Mouse (Mus musculus) erythroblast, embryonic 14.5 days (primary cell): ENCODE results near the gene 1700001P01Rik.

ENCODE experiments used
- GATA1 ChIP-seq: IDR thresholded peaks from 2 replicates; pipeline ENCODE4 v1.6.1; 2012; ENCODE audit warnings: low read length, inconsistent platforms, mixed read lengths
- TAL1 ChIP-seq: IDR thresholded peaks from 3 replicates; pipeline ENCODE4 v1.6.1; 2012; ENCODE audit warnings: low read length, inconsistent platforms, mixed read lengths

- TF ChIP-seq GATA1: no peak
- TF ChIP-seq TAL1: no peak
Measured at GRCm38 (mm10) chr11:97739155-97739554, 36.6 kb downstream of the 1700001P01Rik start.
